Mouse (Mus musculus) adrenal gland, postnatal 36 days (tissue): ENCODE results near the gene Mvk. TPM values are rescaled to one million over a fixed set of nuclear protein-coding genes. Genes with fewer than 3 reads are reported as not detected.

Source experiments
- DNase-seq, 2 experiments: peaks; one replicate each; pipeline ENCODE4 v3.0.0; 2021; ENCODE audit warnings: mixed read lengths in 1 of 2
- long read RNA-seq, 2 experiments: library from polyadenylated mRNA; stranded (forward); transcript quantifications; one replicate each; pipeline ENCODE4 v2.0.0; 2021; ENCODE audit warnings: borderline sequencing depth in 2 of 2
- total RNA-seq, 2 experiments: library from RNA; stranded (reverse); gene quantifications; 2 replicates each; pipeline ENCODE4 v1.2.3; 2021

Mvk gene
- 10 to 100 TPM; 35.9 to 40.7 TPM for total RNA-seq
- long read RNA-seq, experiment 1, transcript Mvk-201 (11 exons, 1,660 nt): major isoform, 35 of 84 reads
- long read RNA-seq, experiment 1, partial matches to known transcripts: 19 of 84 reads
- long read RNA-seq, experiment 1, other reads (novel, unspliced or antisense): 28 of 84 reads
- long read RNA-seq, experiment 2, transcript Mvk-201 (11 exons, 1,660 nt): major isoform, 9 of 21 reads
- long read RNA-seq, experiment 2, partial matches to known transcripts: 4 of 21 reads
- long read RNA-seq, experiment 2, other reads (novel, unspliced or antisense): 7 of 21 reads

DNA sequence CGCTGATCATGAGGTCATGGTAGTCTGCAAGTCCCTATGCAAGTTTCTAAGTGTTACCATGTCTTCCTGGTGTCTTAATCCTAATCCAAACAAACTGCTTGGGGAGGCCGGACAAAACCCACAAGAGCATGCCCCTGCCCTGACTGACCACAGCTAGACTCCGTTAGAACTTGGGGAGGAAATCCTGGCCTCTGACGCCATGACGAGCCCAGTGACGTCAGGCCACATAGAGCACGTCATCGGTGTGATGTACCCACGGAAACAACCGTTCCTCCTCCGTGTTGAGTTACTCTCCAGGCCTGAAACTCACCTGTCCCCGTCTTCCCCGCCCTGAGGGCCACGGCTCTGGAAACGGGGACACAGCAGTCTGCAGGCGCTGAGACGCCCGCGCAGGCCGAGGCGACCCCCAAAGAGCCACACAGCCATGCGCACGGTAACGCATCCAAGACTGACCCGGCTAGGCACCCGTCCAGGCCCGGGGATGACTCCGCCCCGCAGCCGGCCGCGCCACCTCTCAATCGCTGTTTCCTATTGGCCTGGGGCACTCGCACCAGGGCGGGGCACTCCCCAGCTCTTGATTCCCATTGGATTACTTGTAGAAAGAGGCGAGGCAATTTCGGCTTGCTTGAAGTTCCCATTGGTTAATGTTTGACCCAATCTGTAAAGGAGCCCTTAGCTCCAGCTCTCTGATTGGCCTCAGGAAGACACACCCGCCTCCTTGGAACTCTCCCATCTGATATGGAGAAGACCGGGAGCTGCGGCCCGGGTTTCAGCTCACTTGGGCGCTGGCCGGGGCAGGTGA lies at the start of gene Mvk, which contains the start of gene Mmab:
Gene Mvk, plus strand, starts transcription at position 704 of the 802 bp plus-strand sequence.
Gene Mmab, minus strand, starts transcription at position 495 of the 802 bp plus-strand sequence.
- DNase-seq: peak; percentile 98

- DNase-seq: peak; percentile 87 to 91
These were observed 37.5 kb upstream of the Mvk start for GRCm38 (mm10) chr5:114406592-114406991.

- peak; percentile 40 to 55 for DNase-seq
These were observed 36.8 kb upstream of the Mvk start for GRCm38 (mm10) chr5:114407269-114407668.

- no peak for DNase-seq
These were observed 36.3 kb upstream of the Mvk start for GRCm38 (mm10) chr5:114407810-114408209.

DNA sequence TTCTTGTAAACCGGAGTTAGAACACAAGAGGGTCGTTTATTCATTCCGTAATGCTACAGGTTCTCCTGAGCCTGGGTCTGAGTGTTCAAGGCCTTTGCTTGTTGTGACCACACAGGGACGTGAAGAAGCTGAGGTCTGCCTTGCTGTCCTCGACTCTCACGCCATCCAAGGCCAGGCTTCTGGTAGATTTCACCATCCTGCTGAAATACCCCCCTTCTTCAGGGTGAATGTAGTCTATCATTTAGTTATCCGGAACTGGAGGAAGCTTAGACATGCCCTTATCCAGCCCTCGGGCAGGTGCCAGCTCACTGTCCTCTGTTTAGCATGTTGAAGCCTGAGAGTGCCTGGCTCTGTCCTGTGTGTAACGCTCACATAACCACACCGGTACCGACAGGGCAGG lies 35.2 kb upstream of the Mvk start:
- DNase-seq: peak; percentile 34 to 61

DNA sequence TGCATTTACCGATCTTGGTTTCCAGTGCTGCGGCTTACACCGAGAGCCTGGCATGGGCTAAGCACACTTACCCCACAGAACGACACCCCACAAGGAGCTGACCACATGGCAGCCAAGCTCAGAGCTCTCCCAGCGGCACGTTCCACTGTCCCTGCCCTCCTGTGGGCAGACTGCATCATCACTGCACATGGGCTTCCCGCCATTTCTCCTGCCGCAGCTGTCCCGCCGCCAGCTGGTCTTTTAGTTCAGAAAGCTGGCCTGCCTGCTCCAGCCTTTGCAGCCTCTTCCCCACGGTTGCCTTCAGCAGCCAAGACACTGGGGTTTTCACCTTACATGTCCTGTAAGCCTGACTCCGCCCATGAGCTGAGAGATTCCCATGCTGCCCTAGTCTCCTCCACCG lies 33.6 kb upstream of the Mvk start:
- no peak for DNase-seq

DNA sequence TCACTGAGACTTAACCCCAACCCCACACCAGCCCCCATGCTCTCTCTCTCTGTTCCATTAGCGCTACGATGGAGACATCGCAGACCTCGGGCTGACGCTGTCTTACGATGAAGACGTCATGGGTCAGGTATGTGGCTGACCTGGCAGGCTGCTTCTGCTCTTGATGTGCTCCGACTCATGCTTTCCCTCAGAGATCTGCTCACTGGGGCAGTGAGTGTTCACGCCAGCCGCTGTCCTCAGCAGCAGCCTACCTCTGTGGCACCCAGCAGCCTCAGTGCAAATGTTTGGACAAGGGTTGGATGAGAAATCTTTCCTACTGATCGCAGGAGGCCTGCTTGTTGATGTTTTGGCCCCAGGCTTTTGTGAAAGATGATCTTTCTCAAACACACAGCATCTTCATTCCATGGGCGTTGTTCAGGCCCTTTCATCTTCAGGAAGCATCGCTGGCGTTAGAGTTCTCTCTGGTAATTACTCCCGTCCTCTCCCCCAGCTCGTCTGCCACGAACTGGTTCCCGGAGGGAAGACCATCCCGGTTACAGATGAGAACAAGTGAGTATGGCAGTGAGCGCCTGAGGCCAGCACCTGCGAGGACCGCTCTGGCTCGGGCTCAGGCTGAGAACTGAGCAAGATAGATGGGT lies 31.6 kb upstream of the Mvk start:
- DNase-seq: no peak

DNA sequence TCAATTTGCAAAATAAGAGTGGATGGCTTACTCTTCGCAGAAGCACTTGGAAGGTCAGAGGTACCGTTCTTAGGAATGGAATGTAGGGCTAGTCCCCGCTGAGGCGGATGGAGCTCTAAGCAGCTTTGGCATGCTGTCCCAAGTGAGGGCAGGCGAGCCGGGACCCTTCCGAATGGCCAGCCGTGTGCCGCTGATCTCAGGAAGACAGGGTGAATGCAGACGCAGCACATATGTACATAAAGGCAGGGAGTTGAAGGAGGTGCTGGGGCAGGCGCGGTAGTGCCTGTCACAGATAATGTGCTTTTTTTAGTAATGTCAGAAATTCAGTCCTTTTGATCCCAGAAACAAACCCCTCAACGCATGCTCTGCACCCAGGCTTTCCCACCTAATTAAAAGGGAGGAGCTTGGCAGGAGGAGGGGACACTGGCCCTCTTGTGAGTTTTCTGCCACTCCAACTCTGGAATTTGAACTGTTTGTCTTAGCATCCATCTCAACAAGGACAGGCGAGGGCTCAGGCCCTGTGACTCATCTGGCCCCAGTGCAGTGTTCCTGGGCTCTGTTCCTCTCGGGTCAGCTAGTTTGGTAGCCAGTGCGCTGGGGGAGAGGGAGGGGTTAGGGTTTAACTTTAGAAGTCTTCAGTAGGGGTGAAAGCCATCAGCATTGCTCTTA lies 30.9 kb upstream of the Mvk start:
- DNase-seq: peak; percentile 77 to 80

GRCm38 (mm10) chr5:114415606-114416005 lies 28.5 kb upstream of the Mvk start:
- no peak for DNase-seq

DNA sequence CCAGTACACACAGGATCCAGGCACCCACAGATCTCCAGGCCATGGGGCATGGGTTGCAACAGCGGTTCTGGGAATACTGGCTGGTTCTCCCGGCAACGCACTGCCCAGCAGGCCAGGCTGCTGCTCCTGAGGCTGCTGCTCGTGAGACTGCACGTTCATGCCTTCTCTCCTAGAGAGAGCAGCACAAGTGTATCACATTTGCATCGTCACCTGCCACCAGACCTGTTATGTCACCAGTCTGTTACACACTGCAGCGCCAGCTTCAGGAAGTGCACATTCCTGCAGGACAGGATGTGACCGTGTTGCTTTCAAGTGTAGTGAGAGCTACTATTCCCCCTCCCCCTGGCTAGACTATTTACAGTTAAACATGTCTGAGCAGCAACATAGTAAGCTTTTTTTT lies 27.2 kb upstream of the Mvk start:
- no peak for DNase-seq

DNA sequence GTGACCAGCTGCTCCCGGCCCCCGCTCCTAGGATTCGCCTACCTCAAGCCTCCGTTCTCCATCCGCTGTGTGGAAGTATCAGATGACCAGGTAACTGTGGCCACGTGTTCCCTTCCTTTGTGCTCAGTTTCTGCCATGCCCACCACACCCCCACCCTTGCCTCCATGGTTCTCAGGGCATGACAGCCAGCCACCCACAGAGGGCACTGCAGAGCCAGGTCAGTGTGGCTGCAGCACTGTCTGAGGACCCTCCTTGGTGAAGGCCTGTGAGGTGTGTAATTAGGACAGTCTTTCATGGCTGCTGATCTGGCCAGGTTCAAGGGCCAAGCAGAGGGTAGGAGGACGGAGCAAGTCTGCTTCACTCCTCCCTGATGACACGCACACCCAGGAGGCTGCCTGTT lies 25.5 kb upstream of the Mvk start:
- DNase-seq: no peak

- DNase-seq: no peak
These were observed 22.3 kb upstream of the Mvk start for GRCm38 (mm10) chr5:114421561-114422298.

GRCm38 (mm10) chr5:114422591-114422990 lies 21.5 kb upstream of the Mvk start:
- DNase-seq: no peak

DNA sequence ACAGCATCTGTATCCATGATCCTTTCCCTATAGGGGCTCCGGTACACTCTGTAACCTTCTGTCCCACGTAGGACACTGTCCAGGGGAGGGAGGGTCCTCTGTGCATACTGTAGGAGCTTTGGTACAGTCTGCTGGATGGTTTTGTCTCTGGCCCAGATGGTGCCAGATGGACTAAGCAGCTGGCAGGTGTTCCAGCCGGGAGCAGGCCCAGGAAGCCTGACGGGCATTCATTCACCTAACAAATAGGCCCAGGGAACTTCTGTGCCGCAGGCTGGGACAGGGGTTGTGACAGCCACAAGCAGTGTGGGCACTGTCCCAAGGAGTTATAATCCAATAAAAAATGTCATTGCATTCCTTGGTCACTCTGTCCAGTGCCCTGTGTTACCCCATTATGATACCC lies 20.1 kb upstream of the Mvk start:
- DNase-seq: no peak

GRCm38 (mm10) chr5:114426732-114427131 lies 17.3 kb upstream of the Mvk start:
- no peak for DNase-seq

DNA sequence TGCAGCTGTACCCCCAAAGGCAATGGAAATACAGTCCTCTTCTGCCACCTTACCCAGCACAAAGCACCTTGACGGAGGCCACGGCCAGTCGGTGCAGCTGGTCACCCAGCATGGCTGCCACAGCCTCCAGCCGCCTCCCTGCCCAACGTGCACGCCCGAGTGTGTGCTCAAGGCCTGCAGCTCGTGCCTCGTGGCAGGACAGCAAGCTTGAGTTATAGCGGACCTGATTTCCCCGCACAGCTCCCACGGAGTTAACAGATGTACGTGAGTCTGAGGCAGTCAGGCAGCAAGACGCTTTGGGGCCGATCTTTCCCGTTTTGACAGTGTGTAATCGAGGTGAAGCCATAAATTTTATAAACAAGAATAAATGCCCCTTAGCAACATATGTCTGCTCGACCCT lies 15.4 kb upstream of the Mvk start:
- DNase-seq: no peak

DNA sequence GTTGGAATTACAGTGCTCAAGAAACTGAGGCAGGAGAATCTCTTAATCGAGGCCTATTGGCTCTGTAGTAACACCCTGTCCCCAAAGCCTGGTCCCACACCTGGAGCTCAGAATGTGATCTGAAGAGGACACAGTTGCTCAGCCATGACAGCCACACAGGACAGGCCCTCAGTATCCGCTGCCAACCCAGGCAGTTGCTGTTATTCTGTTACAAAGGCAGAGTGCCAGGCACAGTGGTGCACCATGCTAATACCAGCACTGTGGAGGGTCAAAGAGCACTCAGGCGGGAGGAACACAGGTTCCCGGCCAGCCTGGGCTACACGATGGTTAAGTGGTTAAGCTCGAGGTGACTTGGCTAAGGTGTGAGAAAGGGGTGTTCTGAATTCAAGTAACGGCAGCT lies 14.3 kb upstream of the Mvk start:
- DNase-seq: no peak

GRCm38 (mm10) chr5:114434359-114434758 lies 9.7 kb upstream of the Mvk start:
- DNase-seq: no peak

GRCm38 (mm10) chr5:114435588-114435987 lies 8.5 kb upstream of the Mvk start:
- DNase-seq: no peak

DNA sequence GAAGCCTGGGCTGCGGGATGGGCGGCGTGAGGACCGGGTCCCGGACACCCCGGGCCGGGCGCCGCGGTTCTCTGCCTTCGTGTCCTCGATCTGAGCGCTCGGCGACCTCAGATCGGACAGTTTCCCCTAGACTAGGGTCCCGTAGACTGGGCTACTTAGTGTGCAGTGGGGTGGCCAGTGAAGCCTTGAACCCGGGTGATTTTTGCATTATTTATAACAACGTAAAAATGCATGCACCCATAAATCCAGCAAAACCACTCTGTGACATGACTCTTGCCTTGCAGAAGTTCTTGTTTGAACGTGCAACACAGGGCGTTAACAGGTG lies 261 bp downstream of the Mvk start:
- no peak for DNase-seq

DNA sequence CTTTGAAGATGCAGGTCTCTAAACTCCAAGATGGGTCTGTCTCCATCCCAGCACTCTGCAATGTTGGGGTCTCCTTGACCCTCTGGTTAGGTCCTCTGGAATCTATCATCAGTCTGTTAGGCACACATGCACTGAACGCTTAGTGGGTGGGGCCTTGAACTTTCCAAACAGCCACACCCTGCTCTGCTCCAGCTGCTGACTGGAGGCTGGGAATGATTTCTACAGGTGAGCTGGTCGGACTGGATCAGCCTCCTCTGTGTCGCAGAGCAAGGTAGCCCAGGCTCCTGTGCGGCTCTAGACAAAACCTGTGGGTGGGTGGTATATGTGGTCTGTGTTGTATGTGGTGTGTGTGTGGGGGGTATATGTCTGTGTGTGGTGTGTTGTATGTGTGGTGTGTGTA lies 4.9 kb downstream of the Mvk start:
- DNase-seq: no peak

- DNase-seq: no peak
These were observed 12.2 kb downstream of the Mvk start for GRCm38 (mm10) chr5:114456287-114456686.
